Mouse (Mus musculus) CH12.LX (cell line): ENCODE measurements around the gene Pds5a. TPM values are rescaled to one million over a fixed set of nuclear protein-coding genes. Genes with fewer than 3 reads are reported as not detected.

ENCODE experiments used
- DNase-seq: peaks from one replicate; pipeline ENCODE4 v3.0.0-alpha.2; 2013; ENCODE audit errors: extremely low read depth
- H3K27ac ChIP-seq: 2 replicates; pipeline ENCODE4 v1.5.1; 2012; ENCODE audit warnings: low read depth, mild to moderate bottlenecking, control low read depth, moderate library complexity; ENCODE audit not compliant: insufficient read depth
- H3K27me3 ChIP-seq: replicated peaks from 2 replicates; pipeline ENCODE3; 2012; ENCODE audit warnings: inconsistent platforms
- H3K36me3 ChIP-seq, 2 experiments: replicated peaks in 1 of 2; 2 replicates each; pipeline versions ENCODE3 to v1.6.1; 2012; ENCODE audit warnings: inconsistent platforms in 1 of 2, low read length in 1 of 2, mild to moderate bottlenecking in 1 of 2, mixed read lengths in 1 of 2, moderate library complexity in 1 of 2; ENCODE audit not compliant: control insufficient read depth in 1 of 2, insufficient read depth in 1 of 2
- H3K4me1 ChIP-seq, 2 experiments: 2 replicates each; pipeline ENCODE4 v1.6.1; 2012; ENCODE audit warnings: inconsistent platforms in 1 of 2, moderate library complexity in 1 of 2; ENCODE audit not compliant: insufficient read depth in 2 of 2, control insufficient read depth in 1 of 2
- H3K4me2 ChIP-seq: 2 replicates; pipeline ENCODE4 v1.6.1; 2012; ENCODE audit warnings: low read depth, mild to moderate bottlenecking, control low read depth; ENCODE audit not compliant: poor library complexity, insufficient read depth, severe bottlenecking
- H3K4me3 ChIP-seq, 3 experiments: fragments of 150-350 bp in 1 of 3; sonication (generic) in 1 of 3; replicated peaks in 1 of 3; 2 replicates each; pipeline versions ENCODE3 to v1.5.1; 2011 to 2012; ENCODE audit warnings: low read depth in 2 of 3, low read length in 2 of 3, mild to moderate bottlenecking in 2 of 3, moderate library complexity in 2 of 3, control low read depth in 1 of 3, improper control_type of control experiment in 1 of 3, inconsistent platforms in 1 of 3, mixed read lengths in 1 of 3; ENCODE audit not compliant: poor library complexity in 1 of 3
- H3K79me2 ChIP-seq: replicated peaks from 2 replicates; pipeline ENCODE4 v1.6.1; 2012; ENCODE audit warnings: mild to moderate bottlenecking, moderate library complexity; ENCODE audit not compliant: control insufficient read depth, poor library complexity, insufficient read depth, severe bottlenecking; ENCODE audit errors: extremely low read depth
- H3K9ac ChIP-seq: 2 replicates; pipeline ENCODE4 v1.6.1; 2012; ENCODE audit warnings: low read depth, mild to moderate bottlenecking, control low read depth, moderate library complexity; ENCODE audit not compliant: insufficient read depth
- H3K9me3 ChIP-seq: replicated peaks from 2 replicates; pipeline ENCODE3; 2012; ENCODE audit warnings: low read length, inconsistent platforms, mixed read lengths
- BHLHE40 ChIP-seq: IDR thresholded peaks from 2 replicates; pipeline ENCODE4 v1.6.1; 2011; ENCODE audit warnings: mild to moderate bottlenecking, low read depth, low read length, improper control_type of control experiment
- CHD1 ChIP-seq: IDR thresholded peaks from 2 replicates; pipeline ENCODE4 v1.6.1; 2012; ENCODE audit warnings: low read depth, low read length, improper control_type of control experiment, inconsistent platforms
- CHD2 ChIP-seq: IDR thresholded peaks from 2 replicates; pipeline ENCODE4 v1.6.1; 2011; ENCODE audit warnings: low read length, improper control_type of control experiment
- CTCF ChIP-seq, 2 experiments: IDR thresholded peaks in 1 of 2; conservative IDR thresholded peaks in 1 of 2; 2 replicates each; pipeline ENCODE4 v1.5.1; 2011 to 2012; ENCODE audit warnings: low read depth in 2 of 2, low read length in 2 of 2, improper control_type of control experiment in 1 of 2, inconsistent platforms in 1 of 2, mild to moderate bottlenecking in 1 of 2, moderate library complexity in 1 of 2
- E2F4 ChIP-seq: IDR thresholded peaks from 2 replicates; pipeline ENCODE4 v1.6.1; 2011; ENCODE audit warnings: low read depth, low read length, improper control_type of control experiment; ENCODE audit not compliant: insufficient replicate concordance
- EP300 ChIP-seq: IDR thresholded peaks from 2 replicates; pipeline ENCODE4 v1.6.1; 2011; ENCODE audit warnings: low read length, improper control_type of control experiment
- IRF4 ChIP-seq: IDR thresholded peaks from 2 replicates; pipeline ENCODE4 v1.6.1; 2014; ENCODE audit warnings: low read depth, mild to moderate bottlenecking, inconsistent platforms, low read length, improper control_type of control experiment
- KAT2A ChIP-seq: IDR thresholded peaks from 2 replicates; pipeline ENCODE4 v1.6.1; 2012; ENCODE audit warnings: low read length, improper control_type of control experiment, inconsistent platforms; ENCODE audit not compliant: insufficient replicate concordance
- MAFK ChIP-seq: IDR thresholded peaks from 2 replicates; pipeline ENCODE4 v1.6.1; 2011; ENCODE audit warnings: low read length, improper control_type of control experiment; ENCODE audit not compliant: insufficient replicate concordance
- MEF2A ChIP-seq: IDR thresholded peaks from 2 replicates; pipeline ENCODE4 v1.6.1; 2014; ENCODE audit warnings: low read depth, mild to moderate bottlenecking, inconsistent platforms, low read length, improper control_type of control experiment, borderline replicate concordance
- MYC ChIP-seq: IDR thresholded peaks from 2 replicates; pipeline ENCODE4 v1.6.1; 2011; ENCODE audit warnings: low read depth, mild to moderate bottlenecking, improper control_type of control experiment, low read length
- NELFE ChIP-seq: IDR thresholded peaks from 2 replicates; pipeline ENCODE4 v1.6.1; 2011; ENCODE audit warnings: low read depth, low read length, improper control_type of control experiment
- NRF1 ChIP-seq: IDR thresholded peaks from 2 replicates; pipeline ENCODE4 v1.6.1; 2014; ENCODE audit warnings: low read depth, mild to moderate bottlenecking, inconsistent platforms, low read length, improper control_type of control experiment, moderate library complexity
- PAX5 ChIP-seq: IDR thresholded peaks from 2 replicates; pipeline ENCODE4 v1.6.1; 2012; ENCODE audit warnings: low read length, inconsistent platforms, mixed read lengths
- RCOR1 ChIP-seq: conservative IDR thresholded peaks from 2 replicates; pipeline ENCODE4 v1.6.1; 2012; ENCODE audit warnings: low read depth, mild to moderate bottlenecking, inconsistent platforms, low read length, improper control_type of control experiment
- SIN3A ChIP-seq: IDR thresholded peaks from 2 replicates; pipeline ENCODE4 v1.6.1; 2012; ENCODE audit warnings: low read length, improper control_type of control experiment, inconsistent platforms
- TCF12 ChIP-seq: IDR thresholded peaks from 2 replicates; pipeline ENCODE4 v1.6.1; 2014; ENCODE audit warnings: low read depth, mild to moderate bottlenecking, inconsistent platforms, low read length, improper control_type of control experiment
- UBTF ChIP-seq: IDR thresholded peaks from 2 replicates; pipeline ENCODE4 v1.6.1; 2012; ENCODE audit warnings: low read depth, mild to moderate bottlenecking, inconsistent platforms, low read length, improper control_type of control experiment, moderate library complexity
- USF1 ChIP-seq: IDR thresholded peaks from 2 replicates; pipeline ENCODE4 v1.6.1; 2014; ENCODE audit warnings: low read depth, mild to moderate bottlenecking, inconsistent platforms, low read length, improper control_type of control experiment
- USF2 ChIP-seq: conservative IDR thresholded peaks from 2 replicates; pipeline ENCODE4 v1.6.1; 2011; ENCODE audit warnings: low read depth, low read length, improper control_type of control experiment
- ZC3H11A ChIP-seq: IDR thresholded peaks from 2 replicates; pipeline ENCODE4 v1.6.1; 2012; ENCODE audit warnings: low read depth, mild to moderate bottlenecking, inconsistent platforms, low read length, improper control_type of control experiment
- dilution Hi-C: fragments of 300-500 bp; cut with MboI; formaldehyde crosslinking; loops from 2 replicates; pipeline ENCODE4 v1.14.3; 2020; ENCODE audit warnings: low sequenced_read_pairs; ENCODE audit not compliant: extremely low pct_unique_long_range_greater_than_20kb, extremely low pct_ligation_motif_present
- in situ Hi-C: fragments of 300-500 bp; cut with MboI; formaldehyde crosslinking; loops from 3 replicates; pipeline ENCODE4 v1.14.3; 2019; ENCODE audit warnings: low sequenced_read_pairs, low pct_ligation_motif_present, low pct_unique_long_range_greater_than_20kb, mixed read lengths
- polyA plus RNA-seq: library from polyadenylated mRNA; unstranded; fragments of >175 nt; gene quantifications from 2 replicates; pipeline ENCODE4 v1.2.1, GENCODE M21; 2012; ENCODE audit warnings: low read depth; ENCODE audit not compliant: insufficient read length
- total RNA-seq, 2 experiments: library from RNA; depleted of rRNA; stranded (reverse); fragments of 300-350 nt in 1 of 2; fragments of >200 nt in 1 of 2; gene quantifications; 2 replicates each; pipeline ENCODE4 v1.2.3; 2012 to 2014

Gene Pds5a
- total and polyA plus RNA-seq, 3 experiments = 126 to 178 (median 140) TPM

DNA sequence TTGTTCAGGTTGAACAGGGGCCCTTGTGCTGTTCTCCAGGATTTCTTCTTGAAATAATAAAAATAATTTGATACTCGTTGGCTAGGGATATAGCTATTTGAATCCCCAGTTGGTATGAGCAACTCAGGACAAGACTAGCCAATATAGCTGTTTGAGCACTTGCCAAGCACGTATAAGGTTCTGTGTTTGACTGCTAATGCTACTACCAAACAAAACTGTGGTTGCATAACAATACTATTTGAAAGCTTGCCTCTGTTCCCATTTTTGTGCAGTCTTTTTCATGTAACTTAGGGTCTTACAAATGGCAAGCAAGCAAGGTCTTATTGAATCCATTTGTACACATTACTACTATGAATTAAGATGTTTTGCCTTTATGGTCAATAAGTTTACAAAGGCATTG is 122.2 kb downstream of the Pds5a start:
- Histone ChIP-seq H3K4me2 (no peak overlapping the region), H3K4me1 (no peaks in the 10 kb centered on the region), H3K27ac (no peak overlapping the region), H3K79me2 (peaks cover 11% of the 10 kb centered on the region; the same call in 1 of the 2 replicates), H3K27me3 (no peaks in the 10 kb centered on the region), H3K9me3 (no peaks in the 10 kb centered on the region), H3K36me3 (peaks cover 8 to 62% of the 10 kb centered on the region in 2 experiments), H3K4me3 (no peak overlapping the region), H3K9ac (no peak overlapping the region)
- dilution Hi-C loops = no loop called here
- DNase-seq = no peak
- TF ChIP-seq MYC (no peak), SIN3A (no peak), TCF12 (no peak), UBTF (no peak), MEF2A (no peak), RCOR1 (no peak), NRF1 (no peak), CTCF (conservative IDR thresholded peaks at IDR 0.05 in 1 of 2, IDR thresholded peaks at IDR 0.05 in 1 of 2; ENCODE audit: low read depth in 2 of 2, low read length in 2 of 2) (no peak), BHLHE40 (no peak), CHD1 (no peak), EP300 (no peak), ZC3H11A (no peak), KAT2A (no peak), NELFE (no peak), IRF4 (no peak), E2F4 (no peak), PAX5 (no peak), USF2 (no peak), CHD2 (no peak)
- in situ Hi-C loops = no loop called here

DNA sequence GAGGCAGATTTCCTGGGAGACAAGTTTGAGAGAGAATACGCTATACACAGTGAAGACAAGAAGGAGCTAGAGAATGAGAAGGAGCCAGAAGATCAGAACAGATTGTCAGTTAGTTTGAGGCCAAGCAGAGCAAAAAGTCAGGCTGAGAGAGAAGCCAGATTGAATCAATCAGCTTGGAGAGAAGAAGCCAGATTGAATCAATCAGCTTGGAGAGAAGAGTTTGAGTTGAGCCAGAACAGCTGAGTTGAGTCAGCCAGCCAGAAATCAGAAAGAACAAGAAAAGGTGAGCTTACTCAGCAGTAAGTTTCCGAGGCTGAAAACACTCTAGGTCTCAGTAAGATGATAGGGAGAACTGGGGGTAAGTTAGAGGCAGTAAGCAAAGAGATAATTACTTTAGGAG is 123.2 kb downstream of the Pds5a start:
- TF ChIP-seq SIN3A (no peak), USF1 (no peak), MAFK (0 out of 2 replicates have a peak, but pooled peaks have one; percentile 12)
- H3K36me3 ChIP-seq = peaks cover 7 to 63% of the 10 kb centered on the region in 2 experiments
- no peaks in the 10 kb centered on the region for H3K9me3 ChIP-seq
- no peak overlapping the region for H3K27ac ChIP-seq
- peaks cover 8% of the 10 kb centered on the region; the same call in 1 of the 2 replicates for H3K79me2 ChIP-seq
- no peaks in the 10 kb centered on the region for H3K27me3 ChIP-seq
- no peaks in the 10 kb centered on the region for H3K4me1 ChIP-seq
- H3K4me2 ChIP-seq = no peak overlapping the region
- no peak overlapping the region for H3K4me3 ChIP-seq
- H3K9ac ChIP-seq = no peak overlapping the region
- dilution Hi-C loops = no loop called here
- in situ Hi-C loops = no loop called here
- no peak for DNase-seq
